Mouse (Mus musculus) cerebellum, adult 11 months (tissue): ENCODE results near the gene Zfp868.
"Not testable (repeated sequence)": the region's sequence is repeated elsewhere in the genome, so short reads cannot be mapped to it uniquely, and the experiment has no call there.

Experiments
- DNase-seq: peaks from one replicate; pipeline ENCODE4 v3.0.0; 2022

Zfp868 gene

GRCm38 (mm10) chr8:69625095-69625789 is at the start of gene Zfp868:
Gene Zfp868, minus strand, starts transcription at chr8:69625548.
- DNase-seq, result peak; percentile 98

DNA sequence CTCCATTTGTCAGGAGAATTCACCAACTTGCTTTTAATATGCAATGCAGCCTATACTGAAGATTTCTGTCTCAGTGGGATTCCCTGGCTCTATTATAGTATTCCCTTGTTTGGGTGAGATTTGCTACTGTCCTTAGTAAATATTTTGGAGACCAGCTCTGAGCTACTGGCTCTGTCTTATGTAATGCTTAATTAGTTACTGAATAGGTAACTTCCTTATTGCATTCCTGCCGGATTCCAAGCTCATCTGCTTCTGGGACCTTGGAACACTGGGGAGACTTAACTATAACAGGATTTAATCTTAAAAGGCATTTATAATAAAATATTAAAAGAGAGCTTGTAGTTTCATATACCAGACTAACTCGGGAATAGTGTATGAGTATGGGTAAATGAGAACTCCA is 39.7 kb upstream of the Zfp868 start:
- DNase-seq, result not testable (repeated sequence)

GRCm38 (mm10) chr8:69661294-69661693 is 35.9 kb upstream of the Zfp868 start:
- no peak for DNase-seq

DNA sequence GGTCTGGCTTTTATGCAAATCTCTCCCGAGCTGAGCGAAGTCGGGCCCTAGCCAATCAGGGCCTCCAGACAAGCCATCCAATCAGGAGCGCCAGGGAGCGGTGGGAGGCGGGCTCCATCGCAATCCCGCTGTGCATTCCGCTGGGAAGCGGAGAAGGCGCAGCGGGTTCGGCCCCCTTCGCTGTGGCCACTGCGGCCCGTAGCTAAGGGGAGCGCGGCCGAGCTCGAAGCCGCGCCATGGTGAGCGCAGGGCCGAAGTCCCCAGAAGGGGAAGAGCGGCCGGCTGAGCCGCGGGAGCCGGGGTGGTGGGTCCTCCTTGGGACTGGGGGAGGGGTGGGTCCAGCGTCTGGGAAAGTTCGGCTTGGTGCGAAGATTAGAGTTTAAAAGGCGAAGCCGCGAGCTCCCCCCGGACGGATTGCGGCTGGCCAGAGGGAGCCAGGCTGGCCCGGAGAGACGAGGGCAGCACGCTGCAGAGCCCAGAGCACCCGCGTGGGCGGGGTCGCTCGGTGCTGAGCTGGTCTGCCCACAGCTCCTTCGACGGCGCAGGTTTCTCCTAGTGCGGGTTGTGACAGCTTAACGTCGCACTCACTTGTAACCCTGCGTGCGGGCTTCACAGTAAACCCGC is 29.1 kb upstream of the Zfp868 start, which contains the start of gene Zfp964:
Zfp964 (plus strand) TSS at position 122 of the 624 bp plus-strand sequence.
- DNase-seq, result peak; percentile 89

GRCm38 (mm10) chr8:69653808-69654357 is 28.5 kb upstream of the Zfp868 start:
- no peak for DNase-seq

DNA sequence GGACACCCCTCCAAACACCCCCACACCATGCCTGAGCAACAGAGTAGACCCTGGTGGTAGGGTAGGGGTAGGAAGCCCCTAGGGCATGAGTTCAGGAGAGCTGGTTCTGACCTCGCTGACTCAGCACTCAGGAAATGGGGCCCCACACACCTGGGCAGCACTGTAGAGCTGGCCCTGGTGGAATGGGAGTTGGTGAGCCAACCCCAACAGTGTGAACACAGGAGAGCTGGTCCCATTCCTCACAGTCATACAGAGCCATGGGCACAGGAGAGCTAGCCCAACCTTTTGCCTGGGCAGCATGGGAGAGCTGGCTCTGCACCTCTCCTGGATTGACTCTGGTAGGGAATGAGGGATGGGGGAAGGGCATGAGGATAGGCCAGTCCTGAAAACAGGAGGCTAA is 7.3 kb downstream of the Zfp868 start:
- no peak for DNase-seq

- DNase-seq, result no peak
Measured at GRCm38 (mm10) chr8:69614687-69615086, 10.7 kb downstream of the Zfp868 start.

GRCm38 (mm10) chr8:69597598-69597997 is 27.8 kb downstream of the Zfp868 start:
- not testable (repeated sequence) for DNase-seq

DNA sequence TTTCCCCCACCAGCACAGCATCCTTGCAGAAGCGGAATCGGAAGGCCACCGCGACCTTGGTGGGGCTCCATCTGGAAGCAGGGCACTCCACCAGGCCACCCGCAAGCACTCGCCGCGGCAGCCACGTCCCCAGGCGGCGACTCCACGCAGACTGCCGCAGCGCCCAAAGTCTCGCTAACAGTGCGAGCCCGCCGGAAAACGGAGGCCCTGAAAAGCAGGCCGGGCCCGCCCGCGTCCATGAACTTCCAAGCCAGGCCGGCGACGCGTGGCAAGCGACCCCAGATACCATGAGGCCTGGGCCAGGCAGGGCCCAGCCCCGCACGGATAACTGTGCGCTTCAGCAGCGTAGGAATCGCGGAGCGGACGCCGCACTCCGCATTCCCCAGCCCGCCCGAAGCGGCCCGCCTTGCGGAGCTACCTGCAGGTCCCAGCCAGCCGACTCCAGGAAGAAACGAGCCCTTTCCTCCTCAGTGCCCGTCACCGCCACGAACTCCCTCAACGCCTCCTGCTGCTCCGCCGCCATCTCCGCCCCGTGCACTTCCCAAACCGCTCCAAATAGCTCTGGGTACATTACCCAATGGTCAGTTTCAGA is 40.6 kb downstream of the Zfp868 start:
- DNase-seq, result peak; percentile 54

GRCm38 (mm10) chr8:69584201-69584600 is 41.1 kb downstream of the Zfp868 start:
- DNase-seq, result not testable (repeated sequence)
